Mouse (Mus musculus): ENCODE data around the gene Rere.

GRCm38 (mm10) chr4:150333927-150334682 is 52.7 kb downstream of the Rere start:
- TF ChIP-seq CTCF (IDR thresholded peaks at IDR 0.05; ENCODE audit: insufficient read depth, low read length) = no peak
- TF ChIP-seq POLR2A (IDR thresholded peaks at IDR 0.05; ENCODE audit: borderline replicate concordance, extremely low read depth, low read depth, low read length) = no peak
